Mouse (Mus musculus) embryo, embryonic 10 days (tissue): ENCODE measurements around the gene Tent5a.

Experiments
- DNase-seq: peaks from one replicate; pipeline ENCODE4 v3.0.0-alpha.2; 2015; ENCODE audit warnings: low spot score

The Tent5a gene

GRCm38 (mm10) chr9:85312473-85312872, 14.7 kb downstream of the Tent5a start, which contains the start of gene Gm11114:
TSS of gene Gm11114 (plus strand) at chr9:85312773.
- DNase-seq: no peak

GRCm38 (mm10) chr9:85303378-85303777, 23.8 kb downstream of the Tent5a start:
- DNase-seq: no peak

- no peak for DNase-seq
These were observed 24.3 kb downstream of the Tent5a start for GRCm38 (mm10) chr9:85302849-85303248.

- no peak for DNase-seq
These were observed 53.0 kb downstream of the Tent5a start for GRCm38 (mm10) chr9:85274114-85274513.
